Comparison of ENCODE assay signal across 9 mouse cellular contexts in the genomic region with DNA sequence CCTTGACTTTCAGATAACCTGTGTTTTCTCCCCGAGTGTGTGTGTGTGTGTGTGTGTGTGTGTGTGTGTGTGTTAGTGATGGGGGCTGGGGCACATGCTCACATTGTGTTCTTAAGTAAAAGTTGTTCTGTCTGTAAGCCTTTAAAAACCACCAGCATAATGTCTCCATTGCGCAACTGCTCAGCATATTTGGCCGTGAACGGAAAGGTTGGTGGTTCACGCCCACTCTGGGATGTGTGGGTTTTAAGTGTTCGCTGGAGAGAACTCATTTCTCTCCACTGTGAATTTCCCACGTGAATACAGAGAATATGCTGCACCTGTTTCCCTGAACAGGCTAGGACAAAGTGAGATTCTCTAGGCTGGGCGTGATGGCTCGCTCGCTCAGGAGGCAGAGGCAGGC.
A peak's percentile ranks its signal among the peaks of the same experiment; 100 is the strongest.
DNase-seq lines count a peak whose midpoint lies in the region; ATAC-seq and TF ChIP-seq lines count a peak whose summit lies in the region.
"Had no signal": no experiment of that assay in that cellular context is flagged by ENCODE, and none has a peak within 500 bp of the region (broad histone marks: within the 10 kb centered on the region; RNA-seq: fewer than 3 reads in every experiment).

No protein-coding gene starts in this region.

- H3K36me3 ChIP-seq in heart, embryonic 10.5 days, result peaks cover 13% of the 10 kb centered on the region; the same call in 1 of the 2 replicates
- peaks cover 25% of the 10 kb centered on the region for H3K36me3 ChIP-seq in midbrain, embryonic 10.5 days
- peaks cover 21% of the 10 kb centered on the region for H3K36me3 ChIP-seq in midbrain, embryonic 13.5 days
- H3K36me3 ChIP-seq in limb, embryonic 13.5 days, result no peaks in the 10 kb centered on the region
- H3K36me3 ChIP-seq in stomach, embryonic 15.5 days, result no peaks in the 10 kb centered on the region; the same call in 1 of the 2 replicates
- peaks cover 13% of the 10 kb centered on the region for H3K36me3 ChIP-seq in midbrain, postnatal 0 days (ENCODE audit: insufficient read depth, low read length)

- WGBS in heart, embryonic 10.5 days, result 83% methylated on average over 10 of the region's 10 CpGs
- WGBS in midbrain, embryonic 10.5 days, result 87% methylated on average over 10 of the region's 10 CpGs
- 90% methylated on average over 10 of the region's 10 CpGs for WGBS in midbrain, embryonic 13.5 days
- 74% methylated on average over 10 of the region's 10 CpGs for WGBS in limb, embryonic 13.5 days
- WGBS in stomach, embryonic 15.5 days, result 70% methylated on average over 10 of the region's 10 CpGs
- WGBS in midbrain, postnatal 0 days, result 92% methylated on average over 10 of the region's 10 CpGs

- H3K9me3 ChIP-seq in heart, embryonic 10.5 days, result no peaks in the 10 kb centered on the region
- H3K9me3 ChIP-seq in midbrain, embryonic 10.5 days (replicated peaks), result no peaks in the 10 kb centered on the region
- H3K9me3 ChIP-seq in midbrain, embryonic 13.5 days, result no peaks in the 10 kb centered on the region
- no peaks in the 10 kb centered on the region for H3K9me3 ChIP-seq in limb, embryonic 13.5 days
- H3K9me3 ChIP-seq in stomach, embryonic 15.5 days, result no peaks in the 10 kb centered on the region
- no peaks in the 10 kb centered on the region for H3K9me3 ChIP-seq in midbrain, postnatal 0 days (ENCODE audit: low read length)

- DNase-seq in heart, embryonic 10.5 days (ENCODE audit: low spot score), result no peak
- no peak for DNase-seq in heart, adult 11 months
- no peak for DNase-seq in midbrain, embryonic 10.5 days (ENCODE audit: low spot score)
- no peak for DNase-seq in thymus, postnatal 0 days (ENCODE audit: low spot score)
- no peak for DNase-seq in midbrain, postnatal 0 days (ENCODE audit: low spot score)
- DNase-seq: thymus, adult 18-20 months had no signal

- H3K4me3 ChIP-seq in heart, embryonic 10.5 days, result peak overlapping the region; percentile 38; the same call in 1 of the 2 replicates
- no peak overlapping the region for H3K4me3 ChIP-seq in midbrain, embryonic 10.5 days
- H3K4me3 ChIP-seq in midbrain, embryonic 13.5 days (replicated peaks), result no peak overlapping the region
- no peak overlapping the region for H3K4me3 ChIP-seq in limb, embryonic 13.5 days
- peak overlapping the region; percentile 25; the same call in 1 of the 2 replicates for H3K4me3 ChIP-seq in stomach, embryonic 15.5 days (replicated peaks)
- no peak overlapping the region for H3K4me3 ChIP-seq in midbrain, postnatal 0 days (ENCODE audit: low read depth, low read length)

- H3K27me3 ChIP-seq in heart, embryonic 10.5 days (ENCODE audit: insufficient read depth, poor library complexity, severe bottlenecking), result peaks cover 11% of the 10 kb centered on the region
- peaks cover 9% of the 10 kb centered on the region for H3K27me3 ChIP-seq in midbrain, embryonic 10.5 days (ENCODE audit: low read depth, poor library complexity, severe bottlenecking)
- no peaks in the 10 kb centered on the region for H3K27me3 ChIP-seq in midbrain, embryonic 13.5 days
- H3K27me3 ChIP-seq in limb, embryonic 13.5 days, result peaks cover 6% of the 10 kb centered on the region
- no peaks in the 10 kb centered on the region for H3K27me3 ChIP-seq in stomach, embryonic 15.5 days (replicated peaks)
- H3K27me3 ChIP-seq in midbrain, postnatal 0 days (ENCODE audit: insufficient read depth, low read length), result no peaks in the 10 kb centered on the region

- no peak for ATAC-seq in midbrain, embryonic 13.5 days
- no peak for ATAC-seq in limb, embryonic 13.5 days (ENCODE audit: low FRiP score, low read depth)
- ATAC-seq in stomach, embryonic 15.5 days (ENCODE audit: insufficient read depth, low FRiP score, low read depth), result no peak
- no peak for ATAC-seq in midbrain, postnatal 0 days (ENCODE audit: low FRiP score)

- TF ChIP-seq CTCF in midbrain, postnatal 0 days (IDR thresholded peaks at IDR 0.05), result no peak

- peak overlapping the region; percentile 72; the same call in 1 of the 2 replicates for H3K27ac ChIP-seq in heart, embryonic 10.5 days
- H3K27ac ChIP-seq in midbrain, embryonic 10.5 days (replicated peaks), result peak overlapping the region; percentile 23; the same call in 1 of the 2 replicates
- no peak overlapping the region for H3K27ac ChIP-seq in midbrain, embryonic 13.5 days
- peak overlapping the region; percentile 11; the same call in 1 of the 2 replicates for H3K27ac ChIP-seq in limb, embryonic 13.5 days
- peak overlapping the region; percentile 82 for H3K27ac ChIP-seq in stomach, embryonic 15.5 days
- H3K27ac ChIP-seq in midbrain, postnatal 0 days (ENCODE audit: low read depth, low read length), result no peak overlapping the region

- no peak overlapping the region for H3K9ac ChIP-seq in midbrain, embryonic 13.5 days (replicated peaks)
- no peak overlapping the region for H3K9ac ChIP-seq in limb, embryonic 13.5 days
- no peak overlapping the region for H3K9ac ChIP-seq in stomach, embryonic 15.5 days
- no peak overlapping the region for H3K9ac ChIP-seq in midbrain, postnatal 0 days (replicated peaks; ENCODE audit: low read length, poor library complexity, severe bottlenecking)

- peaks cover 48% of the 10 kb centered on the region for H3K4me1 ChIP-seq in heart, embryonic 10.5 days
- H3K4me1 ChIP-seq in midbrain, embryonic 10.5 days, result peaks cover 21% of the 10 kb centered on the region
- peaks cover 12% of the 10 kb centered on the region for H3K4me1 ChIP-seq in midbrain, embryonic 13.5 days (replicated peaks)
- peaks cover 40% of the 10 kb centered on the region for H3K4me1 ChIP-seq in limb, embryonic 13.5 days
- H3K4me1 ChIP-seq in stomach, embryonic 15.5 days, result peaks cover 14% of the 10 kb centered on the region; the same call in 1 of the 2 replicates
- peaks cover 2% of the 10 kb centered on the region; the same call in 1 of the 2 replicates for H3K4me1 ChIP-seq in midbrain, postnatal 0 days (ENCODE audit: insufficient read depth, low read length)

- no peak overlapping the region for H3K4me2 ChIP-seq in midbrain, embryonic 13.5 days (replicated peaks)
- peak overlapping the region; percentile 58 for H3K4me2 ChIP-seq in limb, embryonic 13.5 days (replicated peaks)
- peak overlapping the region; percentile 45 for H3K4me2 ChIP-seq in stomach, embryonic 15.5 days
- no peak overlapping the region for H3K4me2 ChIP-seq in midbrain, postnatal 0 days (ENCODE audit: low read depth, low read length, poor library complexity, severe bottlenecking)

Comparison
In these comparisons a context has a peak if more than half of its experiments do, and no peak if none do; other contexts are left out.
1. H3K27ac ChIP-seq: peak in heart, embryonic 10.5 days (single experiment), midbrain, embryonic 10.5 days (single experiment), limb, embryonic 13.5 days (single experiment) and stomach, embryonic 15.5 days (single experiment); none in midbrain, embryonic 13.5 days (single experiment) and midbrain, postnatal 0 days (single experiment).
2. H3K4me3 ChIP-seq: peak in heart, embryonic 10.5 days (single experiment) and stomach, embryonic 15.5 days (single experiment); none in midbrain, embryonic 10.5 days (single experiment), midbrain, embryonic 13.5 days (single experiment), limb, embryonic 13.5 days (single experiment) and midbrain, postnatal 0 days (single experiment).
3. H3K4me2 ChIP-seq: peak in limb, embryonic 13.5 days (single experiment) and stomach, embryonic 15.5 days (single experiment); none in midbrain, embryonic 13.5 days (single experiment) and midbrain, postnatal 0 days (single experiment).